Mouse (Mus musculus): ENCODE data around the gene Gsdmc3.
"Not testable (repeated sequence)": the region's sequence is repeated elsewhere in the genome, so short reads cannot be mapped to it uniquely, and the experiment has no call there.

Gene Gsdmc3

GRCm38 (mm10) chr15:63878458-63878857 is at the start of gene Gsdmc3:
Gsdmc3 (minus strand) TSS chr15:63878558.
- not testable (repeated sequence) for DNase-seq (ENCODE audit: extremely low read depth, insufficient read length, low spot score)

- no peak for DNase-seq (ENCODE audit: extremely low read depth, insufficient read length, low spot score)
Measured at GRCm38 (mm10) chr15:63926201-63926600, 47.8 kb upstream of the Gsdmc3 start.

GRCm38 (mm10) chr15:63924484-63924883 is 46.1 kb upstream of the Gsdmc3 start:
- no peak for DNase-seq (ENCODE audit: extremely low read depth, insufficient read length, low spot score)

GRCm38 (mm10) chr15:63921618-63922017 is 43.3 kb upstream of the Gsdmc3 start:
- not testable (repeated sequence) for DNase-seq (ENCODE audit: extremely low read depth, insufficient read length, low spot score)

GRCm38 (mm10) chr15:63919728-63920127 is 41.4 kb upstream of the Gsdmc3 start:
- not testable (repeated sequence) for DNase-seq (ENCODE audit: extremely low read depth, insufficient read length, low spot score)

- not testable (repeated sequence) for DNase-seq (ENCODE audit: extremely low read depth, insufficient read length, low spot score)
Measured at GRCm38 (mm10) chr15:63916584-63916983, 38.2 kb upstream of the Gsdmc3 start.

- DNase-seq (ENCODE audit: extremely low read depth, insufficient read length, low spot score): not testable (repeated sequence)
Measured at GRCm38 (mm10) chr15:63912197-63912596, 33.8 kb upstream of the Gsdmc3 start, which contains the start of gene Gsdmc4. Gsdmc4 (minus strand) TSS chr15:63912297.

GRCm38 (mm10) chr15:63909896-63910295 is 31.5 kb upstream of the Gsdmc3 start:
- DNase-seq (ENCODE audit: extremely low read depth, insufficient read length, low spot score): not testable (repeated sequence)

- peak; percentile 21 for DNase-seq (ENCODE audit: extremely low read depth, insufficient read length, low spot score)
Measured at GRCm38 (mm10) chr15:63895560-63896353, 17.4 kb upstream of the Gsdmc3 start.

GRCm38 (mm10) chr15:63888440-63888839 is 10.1 kb upstream of the Gsdmc3 start:
- DNase-seq (ENCODE audit: extremely low read depth, insufficient read length, low spot score): not testable (repeated sequence)

GRCm38 (mm10) chr15:63887949-63888348 is 9.6 kb upstream of the Gsdmc3 start:
- DNase-seq (ENCODE audit: extremely low read depth, insufficient read length, low spot score): not testable (repeated sequence)

- not testable (repeated sequence) for DNase-seq (ENCODE audit: extremely low read depth, insufficient read length, low spot score)
Measured at GRCm38 (mm10) chr15:63876160-63876559, 2.2 kb downstream of the Gsdmc3 start.

GRCm38 (mm10) chr15:63861965-63862364 is 16.4 kb downstream of the Gsdmc3 start:
- not testable (repeated sequence) for DNase-seq (ENCODE audit: extremely low read depth, insufficient read length, low spot score)
